Mouse (Mus musculus) spleen, adult 2 months (tissue): ENCODE results near the gene Fundc2.

Source experiments
- CTCF ChIP-seq: fragments of 200-500 bp; IDR thresholded peaks from 2 replicates; pipeline ENCODE4 v1.5.1; 2011; ENCODE audit warnings: mild to moderate bottlenecking, inconsistent platforms; ENCODE audit not compliant: insufficient read depth, insufficient read length, insufficient replicate concordance; ENCODE audit errors: extremely low read depth
- POLR2A ChIP-seq: fragments of 200-500 bp; IDR thresholded peaks from 2 replicates; pipeline ENCODE4 v1.6.1; 2011; ENCODE audit warnings: low read depth, low read length, inconsistent platforms

DNA sequence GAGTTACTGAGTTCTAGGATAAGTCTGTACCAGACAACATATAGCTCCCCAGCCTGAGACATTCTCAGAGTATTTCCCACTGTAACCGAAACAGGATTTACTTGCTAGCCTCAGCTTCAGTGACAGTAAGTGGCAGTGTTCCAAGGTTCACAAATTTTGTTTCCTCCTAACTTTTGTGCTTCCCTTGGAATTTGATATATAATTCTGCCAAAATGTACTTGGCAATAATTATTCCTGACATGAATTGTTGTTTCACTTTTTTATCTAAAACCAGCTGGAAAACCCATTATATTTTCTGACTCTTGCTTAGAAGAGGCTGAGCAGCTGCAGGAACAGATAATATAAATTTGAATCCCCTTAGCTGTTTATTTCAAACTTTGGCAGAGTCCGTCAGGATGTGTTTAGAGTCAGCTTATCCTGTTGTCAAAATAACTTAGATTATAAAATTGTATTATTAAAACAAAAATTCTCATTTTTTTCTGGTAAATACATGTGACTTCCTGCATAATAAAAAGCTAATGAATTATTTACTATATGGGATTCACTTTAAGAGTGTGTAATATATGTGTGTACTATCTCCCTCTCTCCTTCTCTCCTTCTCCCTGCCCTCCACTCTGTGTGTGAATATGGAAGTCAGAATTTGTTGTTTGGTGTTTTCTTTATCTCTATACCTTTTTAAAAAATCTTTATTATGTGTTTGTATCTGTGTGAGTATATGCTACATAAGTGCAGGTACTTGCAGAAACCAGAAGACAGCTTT, 9.4 kb upstream of the Fundc2 start:
- TF ChIP-seq CTCF (no peak), POLR2A (no peak)
